Mouse (Mus musculus) ES-E14 (cell line): ENCODE data around the gene Tlcd2. TPM values are rescaled to one million over a fixed set of nuclear protein-coding genes. Genes with fewer than 3 reads are reported as not detected.

Experiments
- DNase-seq: peaks from one replicate; pipeline ENCODE4 v3.0.0-alpha.2; 2013; ENCODE audit warnings: low read depth, low spot score
- H3K27ac ChIP-seq: 2 replicates; pipeline ENCODE4 v1.5.1; 2012; ENCODE audit warnings: low read depth, mild to moderate bottlenecking, low read length, moderate library complexity, mixed read lengths; ENCODE audit not compliant: poor library complexity, insufficient read depth, severe bottlenecking
- H3K36me3 ChIP-seq: 2 replicates; pipeline ENCODE4 v1.6.1; 2012; ENCODE audit warnings: mild to moderate bottlenecking, low read length, moderate library complexity, mixed read lengths; ENCODE audit not compliant: control insufficient read depth, poor library complexity, insufficient read depth, severe bottlenecking
- H3K4me1 ChIP-seq, 2 experiments: fragments of 150-350 bp in 1 of 2; sonication (generic) in 1 of 2; 2 replicates each; pipeline ENCODE4 v1.6.1; 2012; ENCODE audit warnings: low read length in 2 of 2, mild to moderate bottlenecking in 1 of 2, mixed read lengths in 1 of 2; ENCODE audit not compliant: control insufficient read depth in 2 of 2, insufficient read depth in 2 of 2, poor library complexity in 1 of 2
- H3K4me3 ChIP-seq, 2 experiments: fragments of 150-350 bp in 1 of 2; sonication (generic) in 1 of 2; 2 replicates each; pipeline ENCODE4 v1.5.1; 2012; ENCODE audit warnings: low read length in 2 of 2, low read depth in 1 of 2, mild to moderate bottlenecking in 1 of 2, mixed read lengths in 1 of 2; ENCODE audit not compliant: insufficient read depth in 1 of 2, poor library complexity in 1 of 2, severe bottlenecking in 1 of 2
- H3K9ac ChIP-seq: 2 replicates; pipeline ENCODE4 v1.6.1; 2012; ENCODE audit warnings: low read depth, mild to moderate bottlenecking, low read length, mixed read lengths; ENCODE audit not compliant: poor library complexity, insufficient read depth, severe bottlenecking
- H3K9me3 ChIP-seq: fragments of 150-350 bp; sonication (generic); 2 replicates; pipeline ENCODE4 v1.6.1; 2012; ENCODE audit warnings: low read depth, mild to moderate bottlenecking, low read length; ENCODE audit not compliant: control insufficient read depth, insufficient read depth
- CHD2 ChIP-seq: IDR thresholded peaks from 2 replicates; pipeline ENCODE4 v1.6.1; 2014; ENCODE audit warnings: mild to moderate bottlenecking, low read depth, low read length, inconsistent platforms
- HCFC1 ChIP-seq: IDR thresholded peaks from 2 replicates; pipeline ENCODE4 v1.6.1; 2012; ENCODE audit warnings: low read length, inconsistent platforms, borderline replicate concordance; ENCODE audit not compliant: insufficient read depth
- MAFK ChIP-seq: IDR thresholded peaks from 2 replicates; pipeline ENCODE4 v1.6.1; 2014; ENCODE audit warnings: mild to moderate bottlenecking, low read depth, low read length, inconsistent platforms; ENCODE audit not compliant: insufficient read depth
- ZC3H11A ChIP-seq: IDR thresholded peaks from 2 replicates; pipeline ENCODE4 v1.6.1; 2012; ENCODE audit warnings: low read depth, mild to moderate bottlenecking, inconsistent platforms, low read length, borderline replicate concordance
- ZNF384 ChIP-seq: IDR thresholded peaks from 2 replicates; pipeline ENCODE4 v1.6.1; 2012; ENCODE audit warnings: low read depth, low read length, inconsistent platforms
- in situ Hi-C, 2 experiments: fragments of 600-800 bp; cut with MboI; formaldehyde crosslinking; loops; one replicate each; pipeline ENCODE4 v1.15.1; 2025; ENCODE audit warnings: low sequenced_read_pairs in 2 of 2, inconsistent platforms in 1 of 2; ENCODE audit not compliant: unreplicated experiment in 2 of 2
- total RNA-seq: library from RNA; depleted of rRNA; stranded (reverse); fragments of 300-350 nt; gene quantifications from 2 replicates; pipeline ENCODE4 v1.2.3, GENCODE M21; 2012

Tlcd2 gene
- total RNA-seq, 1 experiment: 5.9 TPM

GRCm38 (mm10) chr11:75498126-75498525 lies 36.6 kb downstream of the Tlcd2 start:
- Histone ChIP-seq H3K27ac (no peak overlapping the region), H3K9ac (no peak overlapping the region), H3K9me3 (no peaks in the 10 kb centered on the region), H3K36me3 (peaks cover 82% of the 10 kb centered on the region), H3K4me3 (no peak overlapping the region), H3K4me1 (no peaks in the 10 kb centered on the region)
- TF ChIP-seq HCFC1 (no peak), ZNF384 (no peak), CHD2 (no peak)
- in situ Hi-C loops: loop anchor here (10.0 to 25.0 kb wide), 2 partner anchors 593 to 836 kb away; no protein-coding TSS in a partner anchor
- DNase-seq: no peak

- TF ChIP-seq ZC3H11A (no peak), CHD2 (no peak), HCFC1 (no peak), ZNF384 (no peak), MAFK (no peak)
- DNase-seq: no peak
- peaks cover 48% of the 10 kb centered on the region for H3K36me3 ChIP-seq
- no peaks in the 10 kb centered on the region for H3K9me3 ChIP-seq
- H3K4me3 ChIP-seq: no peak overlapping the region
- in situ Hi-C loops: loop anchor here in 1 of 2 experiments (10.0 kb wide), 1 partner anchor 833 kb away; no protein-coding TSS in a partner anchor
- peaks cover 0 to 10% of the 10 kb centered on the region in 2 experiments; a peak in 1 of 4 replicates for H3K4me1 ChIP-seq
- H3K9ac ChIP-seq: no peak overlapping the region
- no peak overlapping the region for H3K27ac ChIP-seq
Observed at GRCm38 (mm10) chr11:75508162-75508561, 46.6 kb downstream of the Tlcd2 start.

GRCm38 (mm10) chr11:75508904-75509303 lies 47.4 kb downstream of the Tlcd2 start:
- no peak overlapping the region for H3K4me3 ChIP-seq
- H3K36me3 ChIP-seq: peaks cover 42% of the 10 kb centered on the region
- no peak for TF ChIP-seq ZNF384
- TF ChIP-seq ZC3H11A: no peak
- TF ChIP-seq CHD2: no peak
- no peak for TF ChIP-seq MAFK
- no peak for TF ChIP-seq HCFC1
- no peak overlapping the region for H3K9ac ChIP-seq
- H3K27ac ChIP-seq: no peak overlapping the region
- in situ Hi-C loops: loop anchor here in 1 of 2 experiments (10.0 kb wide), 1 partner anchor 834 kb away; no protein-coding TSS in a partner anchor
- no peak for DNase-seq
- no peaks in the 10 kb centered on the region for H3K9me3 ChIP-seq
- peaks cover 0 to 10% of the 10 kb centered on the region in 2 experiments; a peak in 1 of 4 replicates for H3K4me1 ChIP-seq

- DNase-seq: peak; percentile 46
- Histone ChIP-seq H3K9me3 (no peaks in the 10 kb centered on the region), H3K27ac (no peak within 1 kb of the TSS), H3K4me3 (peak within 1 kb of the TSS; percentile 74 to 87), H3K9ac (peak within 1 kb of the TSS; percentile 67; the same call in 1 of the 2 replicates), H3K4me1 (peaks cover 0 to 10% of the 10 kb centered on the region in 2 experiments; a peak in 1 of 4 replicates), H3K36me3 (peaks cover 31% of the 10 kb centered on the region)
- TF ChIP-seq ZC3H11A (no peak), CHD2 (no peak), HCFC1 (no peak), ZNF384 (no peak), MAFK (no peak)
- in situ Hi-C loops: loop anchor here in 1 of 2 experiments (10.0 kb wide), 1 partner anchor 835 kb away; no protein-coding TSS in a partner anchor
Observed at GRCm38 (mm10) chr11:75509741-75510626, 48.5 kb downstream of the Tlcd2 start, which contains the start of gene Rilp. TSS of gene Rilp (plus strand) at chr11:75510094.
